Mouse (Mus musculus): ENCODE measurements at regions not wholly inside any gene's neighbourhood (a gene's known extent, or its start where the extent isn't known, plus 50 kb on each side); places are given as distances from the start of the nearest gene placed in this dataset.

- no peak for TF ChIP-seq CTCF (IDR thresholded peaks at IDR 0.05; ENCODE audit: borderline replicate concordance, insufficient read depth, low read depth, low read length)
- no peak for TF ChIP-seq POLR2A (IDR thresholded peaks at IDR 0.05; ENCODE audit: borderline replicate concordance, insufficient read depth, low read length)
These were observed 77.6 kb downstream of the Elovl4 start for GRCm38 (mm10) chr9:83728428-83728827.
